Mouse (Mus musculus) neutrophil, adult 59 days (primary cell): Measurements from ENCODE around the gene Samd15. TPM values are rescaled to one million over a fixed set of nuclear protein-coding genes. Genes with fewer than 3 reads are reported as not detected.

Experiments
- total RNA-seq, 2 experiments: library from RNA; stranded (reverse); gene quantifications; 1 replicate in 1 of 2; 2 replicates in 1 of 2; pipeline ENCODE4 v1.2.4; 2023

Gene Samd15
- total RNA-seq = under 1 TPM in 1 of 2 experiments, not detected in 1; 0.77 TPM

GRCm38 (mm10) chr12:87199206-87199972, at the start of gene Samd15:
Gene Samd15, plus strand, starts transcription at chr12:87199723.

GRCm38 (mm10) chr12:87199973-87200586, 557 bp downstream of the Samd15 start, which contains the start of gene Tmed8:
Gene Tmed8, minus strand, starts transcription at chr12:87200454.

GRCm38 (mm10) chr12:87238632-87239031, 39.1 kb downstream of the Samd15 start, which contains the start of gene Noxred1:
Gene Noxred1, minus strand, starts transcription at chr12:87238732.

Other genes with a start within 250 kb of the Samd15 start
- gene Zdhhc22, start 209.3 kb upstream of the Samd15 start, total RNA-seq = not detected
- not detected for gene Tmem63c, start 178.4 kb upstream of the Samd15 start, total RNA-seq
- not detected for gene Ngb, start 97.2 kb upstream of the Samd15 start, total RNA-seq
- 1 to 10 TPM; 7.9 to 8.7 TPM for gene Gstz1, start 52.6 kb upstream of the Samd15 start, total RNA-seq
- gene Pomt2, start 51.8 kb upstream of the Samd15 start, total RNA-seq = 1 to 10 TPM; 2.3 to 2.7 TPM
- gene Tmed8, start 731 bp downstream of the Samd15 start, total RNA-seq = 10 to 100 TPM in 1 of 2 experiments, 1 to 10 TPM in 1; 9.9 to 10.6 TPM
- 1 to 10 TPM; 2.9 to 3.1 TPM for gene Noxred1, start 39.0 kb downstream of the Samd15 start, total RNA-seq
- gene Vipas39, start 66.5 kb downstream of the Samd15 start, total RNA-seq = 10 to 100 TPM; 25.7 to 31.5 TPM
- 10 to 100 TPM; 71.3 to 76.8 TPM for gene Ahsa1, start 66.8 kb downstream of the Samd15 start, total RNA-seq
- not detected for gene Ism2, start 100.0 kb downstream of the Samd15 start, total RNA-seq
- gene Sptlc2, start 188.6 kb downstream of the Samd15 start, total RNA-seq = 100 to 1,000 TPM; 118 to 124 TPM
- 10 to 100 TPM; 32.0 to 43.1 TPM for gene Slirp, start 244.2 kb downstream of the Samd15 start, total RNA-seq
- 10 to 100 TPM; 20.7 to 24.0 TPM for gene Alkbh1, start 244.3 kb downstream of the Samd15 start, total RNA-seq